Mouse (Mus musculus): ENCODE data around the gene Thumpd3. TPM values are rescaled to one million over a fixed set of nuclear protein-coding genes. Genes with fewer than 3 reads are reported as not detected.

Thumpd3 gene
- total RNA-seq (2021), result 10 to 100 TPM; 38.2 to 40.6 TPM
- long read RNA-seq, experiment 1, transcript Thumpd3-201 (10 exons, 2,163 nt), result major isoform, 19 of 22 reads
- long read RNA-seq, experiment 1, partial matches to known transcripts, result 1 of 22 reads
- long read RNA-seq, experiment 1, other reads (novel, unspliced or antisense), result 2 of 22 reads
- long read RNA-seq, experiment 2, transcript Thumpd3-201 (10 exons, 2,163 nt), result major isoform, 25 of 39 reads
- long read RNA-seq, experiment 2, partial matches to known transcripts, result 4 of 39 reads
- long read RNA-seq, experiment 2, other reads (novel, unspliced or antisense), result 8 of 39 reads

DNA sequence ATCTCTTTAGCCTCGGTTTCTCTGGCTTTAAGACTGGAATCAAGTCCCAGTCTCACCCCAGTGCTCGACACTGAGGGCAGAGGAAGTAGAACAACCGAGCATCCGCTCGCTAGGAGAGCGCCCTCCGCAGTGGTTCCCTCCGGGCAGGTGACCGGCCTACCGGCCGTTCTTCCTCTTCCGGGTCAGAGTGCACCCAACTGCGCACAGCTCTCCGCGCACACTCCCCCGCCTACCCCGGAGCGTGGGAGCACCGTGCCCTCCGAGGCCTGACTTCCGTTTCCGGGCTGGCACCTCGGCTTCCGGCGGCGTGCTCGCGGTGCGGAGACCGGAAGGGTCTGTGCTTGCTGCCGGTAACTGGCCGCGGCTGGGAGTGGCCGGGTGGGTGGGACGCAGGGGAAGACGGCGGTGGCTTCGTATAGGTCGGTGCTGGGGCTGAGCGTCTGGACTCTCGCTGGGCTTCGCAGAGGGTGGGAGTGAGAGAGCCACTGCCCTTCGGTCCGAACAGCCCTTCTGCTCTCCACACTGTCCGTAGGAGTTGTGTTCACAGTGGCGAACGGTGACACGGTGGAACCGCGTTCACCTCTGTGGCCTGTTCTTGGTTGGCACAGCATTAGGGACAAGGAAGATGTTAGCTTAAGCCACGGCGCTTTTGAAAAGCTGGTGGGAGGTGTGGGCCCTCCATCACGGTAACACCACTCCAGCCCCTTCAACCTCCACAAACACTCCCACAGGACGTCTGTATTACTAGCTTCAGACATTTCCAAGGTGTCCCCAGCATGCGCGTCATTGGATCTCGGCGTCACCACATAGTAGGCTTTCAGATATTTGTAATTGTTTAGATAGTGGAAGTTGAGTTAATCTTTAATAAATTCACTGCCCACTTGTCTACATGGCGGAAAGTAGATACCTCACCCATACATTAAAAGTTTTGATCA is at the start of gene Thumpd3:
TSS of gene Thumpd3 (plus strand) at position 185 of the 935 bp plus-strand sequence.
- peak within 1 kb of the TSS; percentile 97 for H3K4me3 ChIP-seq
- no peak; the same call in 1 of the 2 replicates for TF ChIP-seq CTCF (conservative IDR thresholded peaks at IDR 0.05)
- peak within 1 kb of the TSS; percentile 91 for H3K27ac ChIP-seq
- DNase-seq (ENCODE audit: low spot score in 2 of 2), result peak; percentile 96 to 98

DNA sequence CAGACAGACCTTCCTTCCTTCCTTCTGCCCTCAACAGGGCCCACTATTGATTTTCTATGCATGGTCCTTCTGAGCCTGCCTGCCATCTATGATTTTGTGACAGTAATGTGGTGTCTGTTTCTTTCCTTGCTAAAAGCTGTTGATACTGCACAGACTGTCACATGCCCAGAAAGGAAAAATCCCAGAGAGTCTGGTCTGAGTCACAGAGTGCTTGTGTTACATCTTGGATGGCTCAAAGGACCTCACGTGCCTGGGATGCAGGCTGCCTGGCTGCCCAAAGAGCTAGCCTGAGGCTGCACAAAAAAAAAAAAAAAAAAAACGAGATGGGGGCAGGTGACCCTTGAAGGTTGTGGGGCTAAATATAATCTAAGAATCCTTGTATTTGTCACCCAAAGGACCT is 46.8 kb upstream of the Thumpd3 start:
- H3K4me3 ChIP-seq, result no peak overlapping the region
- H3K27ac ChIP-seq, result peak overlapping the region; percentile 39; the same call in 1 of the 2 replicates
- DNase-seq (ENCODE audit: low spot score in 2 of 2), result no peak
- no peak for TF ChIP-seq CTCF (conservative IDR thresholded peaks at IDR 0.05)

DNA sequence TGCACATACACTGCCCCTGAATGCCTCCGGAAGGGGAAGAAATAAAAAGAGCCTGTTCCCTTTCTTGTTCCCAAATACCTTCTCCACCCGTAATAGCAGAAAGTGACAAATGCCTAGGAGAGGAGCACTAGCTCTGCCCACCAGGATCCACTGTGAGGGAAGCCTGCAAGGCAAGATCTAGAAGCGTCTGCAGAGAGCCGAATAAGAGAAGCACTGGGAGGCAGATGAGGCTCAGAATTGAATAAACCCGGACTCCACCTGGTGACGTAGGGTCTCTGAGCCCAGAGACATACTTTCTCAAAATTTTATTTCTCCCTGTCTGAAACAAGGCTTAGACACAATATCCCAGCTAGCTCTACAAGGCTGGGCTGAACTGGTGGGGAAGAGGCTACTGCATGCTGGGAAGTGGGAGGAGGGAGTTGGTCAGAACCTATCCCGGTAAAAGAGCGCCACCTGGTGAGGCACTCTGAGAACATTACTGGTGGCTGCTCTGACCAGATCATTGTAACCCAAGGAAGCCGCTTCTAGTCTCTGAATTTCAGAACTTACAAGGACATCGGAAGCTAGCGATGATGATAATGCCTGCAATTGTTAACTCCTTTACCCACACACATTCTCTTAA is 45.2 kb upstream of the Thumpd3 start:
- peak; percentile 92 to 94 for DNase-seq (ENCODE audit: low spot score in 2 of 2)
- Histone ChIP-seq H3K4me3 (peak overlapping the region; percentile 42; the same call in 1 of the 2 replicates), H3K27ac (peak overlapping the region; percentile 91)
- TF ChIP-seq CTCF (conservative IDR thresholded peaks at IDR 0.05), result peak; percentile 94

DNA sequence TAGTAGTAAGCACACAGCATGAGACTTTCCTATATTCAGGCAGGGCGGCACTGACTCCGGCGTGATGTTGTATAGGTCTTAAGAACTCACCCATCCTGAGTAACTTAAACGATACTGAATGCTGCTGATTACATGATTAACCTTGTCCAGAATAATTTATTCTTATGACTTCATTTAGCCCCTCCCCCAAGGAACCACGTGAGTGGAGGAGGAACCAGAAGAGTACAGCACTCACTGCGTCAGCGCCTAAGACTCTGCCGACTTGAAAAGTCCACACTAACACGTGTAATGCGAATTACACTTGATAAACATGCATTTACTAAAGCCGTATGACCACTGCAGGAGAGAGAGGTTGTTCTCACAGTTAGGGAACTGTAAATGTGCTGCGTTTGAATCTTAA is 44.3 kb upstream of the Thumpd3 start:
- no peak for TF ChIP-seq CTCF (conservative IDR thresholded peaks at IDR 0.05)
- Histone ChIP-seq H3K27ac (peak overlapping the region; percentile 91; the same call in 1 of the 2 replicates), H3K4me3 (no peak overlapping the region)
- DNase-seq (ENCODE audit: low spot score in 2 of 2), result no peak

DNA sequence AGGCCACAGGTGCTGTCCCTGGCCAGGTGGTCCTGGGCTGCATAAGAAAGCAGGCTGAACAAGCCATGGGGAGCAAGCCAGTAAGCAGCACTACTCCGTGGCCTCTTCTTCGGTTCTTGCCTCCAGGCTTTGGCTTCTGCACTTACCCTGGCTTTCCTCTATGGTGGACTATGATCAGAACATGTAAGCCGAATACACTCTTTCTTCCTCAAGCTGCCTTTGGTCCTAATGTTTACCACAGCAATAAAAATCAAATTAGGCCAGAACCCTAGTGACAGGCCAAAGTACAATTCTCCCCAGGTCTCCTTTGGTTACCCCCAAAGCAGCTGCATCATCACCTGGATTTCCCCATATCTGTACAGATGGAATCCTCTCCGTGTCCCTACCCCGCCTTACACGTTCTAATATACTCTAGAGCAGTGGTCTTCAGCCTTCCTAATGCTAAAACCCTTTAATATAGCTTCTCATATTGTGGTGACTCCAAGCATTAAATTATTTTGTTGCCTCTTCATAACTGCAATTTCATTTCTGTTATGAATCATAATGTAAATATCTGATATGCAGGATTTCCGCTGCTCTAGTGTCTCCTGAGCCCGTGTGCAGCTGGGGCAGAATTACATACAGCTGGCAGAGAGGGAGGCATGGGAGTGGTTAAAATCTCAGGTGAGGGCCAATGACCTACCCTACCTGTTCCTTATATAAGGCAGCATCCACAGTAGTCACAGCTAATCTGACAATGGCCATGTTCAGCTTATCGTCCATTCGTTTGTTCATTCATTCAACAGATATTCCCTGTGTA is 42.5 kb upstream of the Thumpd3 start:
- DNase-seq (ENCODE audit: low spot score in 2 of 2), result no peak
- no peak for TF ChIP-seq CTCF (conservative IDR thresholded peaks at IDR 0.05)
- H3K27ac ChIP-seq, result no peak overlapping the region
- no peak overlapping the region for H3K4me3 ChIP-seq

DNA sequence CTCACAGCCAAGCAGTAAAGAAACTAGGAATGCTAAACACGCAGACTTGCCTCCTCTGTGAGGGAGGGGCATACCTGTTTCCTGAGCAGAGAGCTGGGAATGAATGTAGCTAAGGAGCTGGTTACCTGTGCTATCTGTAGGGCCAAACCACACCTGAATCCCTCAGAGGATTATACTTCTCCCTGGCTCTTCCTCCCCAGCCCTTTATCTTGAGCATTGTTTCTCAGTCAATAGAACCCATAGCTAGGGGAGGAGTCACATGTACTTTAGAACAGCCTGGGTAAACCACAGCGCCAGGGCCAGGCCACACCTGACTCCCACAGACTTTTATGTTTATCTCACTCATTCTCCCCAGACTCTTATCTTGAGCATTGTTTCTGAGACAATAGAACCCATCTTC is 39.2 kb upstream of the Thumpd3 start:
- no peak for DNase-seq (ENCODE audit: low spot score in 2 of 2)
- TF ChIP-seq CTCF (conservative IDR thresholded peaks at IDR 0.05), result no peak
- no peak overlapping the region for H3K4me3 ChIP-seq
- H3K27ac ChIP-seq, result no peak overlapping the region

DNA sequence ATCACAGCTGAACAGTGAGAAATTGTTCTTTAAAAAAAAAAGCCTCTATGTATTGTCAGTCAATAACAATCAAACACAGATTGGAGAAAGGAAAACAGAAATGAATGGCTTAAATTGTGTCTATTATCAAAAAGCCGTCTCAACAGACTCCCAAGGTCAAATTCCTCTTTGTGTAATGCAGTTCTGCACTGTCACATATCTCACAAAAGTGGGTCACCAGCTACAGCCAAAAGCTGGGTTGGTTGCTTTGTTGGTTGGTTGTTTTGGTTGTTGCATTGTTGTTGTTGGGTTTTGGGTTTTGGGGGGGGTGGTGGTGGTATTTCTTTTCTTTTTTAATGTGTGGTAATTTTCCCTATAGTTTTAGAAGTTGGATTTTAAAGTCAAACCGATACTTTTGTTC is 34.1 kb upstream of the Thumpd3 start:
- no peak for TF ChIP-seq CTCF (conservative IDR thresholded peaks at IDR 0.05)
- no peak for DNase-seq (ENCODE audit: low spot score in 2 of 2)
- peak overlapping the region; percentile 79 for H3K27ac ChIP-seq
- no peak overlapping the region for H3K4me3 ChIP-seq

DNA sequence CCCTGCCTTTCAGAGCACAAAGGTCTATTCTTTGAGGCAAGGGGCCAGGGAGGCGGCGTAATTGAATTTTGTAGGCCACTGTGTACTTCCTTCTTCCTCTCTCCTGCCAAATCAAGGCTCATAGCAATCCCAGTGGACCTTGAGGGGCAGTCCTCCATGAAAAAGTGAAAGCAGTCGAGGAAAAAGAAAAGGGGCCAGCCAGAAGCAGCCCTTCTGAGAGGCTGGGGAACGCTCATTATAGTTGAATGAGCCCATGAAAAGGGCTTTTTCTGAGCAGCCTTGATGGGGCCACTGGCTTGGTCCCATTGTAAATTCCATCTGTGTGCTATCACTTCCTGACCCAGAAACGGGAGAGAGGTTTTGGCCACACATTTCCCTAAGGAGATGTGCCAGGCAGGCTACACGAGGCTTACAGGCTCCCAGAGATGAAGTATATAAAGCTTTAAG is 33.5 kb upstream of the Thumpd3 start:
- Histone ChIP-seq H3K4me3 (no peak overlapping the region), H3K27ac (peak overlapping the region; percentile 84)
- peak; percentile 44 to 79 for DNase-seq (ENCODE audit: low spot score in 2 of 2)
- no peak for TF ChIP-seq CTCF (conservative IDR thresholded peaks at IDR 0.05)

DNA sequence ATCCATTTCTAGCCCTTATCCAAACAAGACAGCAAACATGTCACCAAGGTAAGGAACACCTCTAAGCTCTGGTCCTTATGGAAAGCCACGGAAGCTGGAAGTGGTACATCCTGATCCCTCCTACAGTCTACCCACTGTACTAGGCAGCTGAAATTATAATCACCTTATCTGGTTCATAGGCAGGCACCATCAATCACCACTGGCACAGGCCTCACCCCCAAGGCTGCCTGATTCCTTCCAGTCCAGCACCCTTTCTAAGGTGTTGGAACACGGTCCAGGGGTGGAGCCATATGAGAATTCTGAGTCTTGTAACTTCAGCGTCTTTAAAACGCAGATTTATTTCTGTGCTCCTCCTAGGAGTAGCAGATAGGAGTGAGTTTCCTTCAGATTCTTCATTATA is 32.5 kb upstream of the Thumpd3 start:
- Histone ChIP-seq H3K4me3 (no peak overlapping the region), H3K27ac (peak overlapping the region; percentile 84)
- no peak for TF ChIP-seq CTCF (conservative IDR thresholded peaks at IDR 0.05)
- DNase-seq (ENCODE audit: low spot score in 2 of 2), result no peak

DNA sequence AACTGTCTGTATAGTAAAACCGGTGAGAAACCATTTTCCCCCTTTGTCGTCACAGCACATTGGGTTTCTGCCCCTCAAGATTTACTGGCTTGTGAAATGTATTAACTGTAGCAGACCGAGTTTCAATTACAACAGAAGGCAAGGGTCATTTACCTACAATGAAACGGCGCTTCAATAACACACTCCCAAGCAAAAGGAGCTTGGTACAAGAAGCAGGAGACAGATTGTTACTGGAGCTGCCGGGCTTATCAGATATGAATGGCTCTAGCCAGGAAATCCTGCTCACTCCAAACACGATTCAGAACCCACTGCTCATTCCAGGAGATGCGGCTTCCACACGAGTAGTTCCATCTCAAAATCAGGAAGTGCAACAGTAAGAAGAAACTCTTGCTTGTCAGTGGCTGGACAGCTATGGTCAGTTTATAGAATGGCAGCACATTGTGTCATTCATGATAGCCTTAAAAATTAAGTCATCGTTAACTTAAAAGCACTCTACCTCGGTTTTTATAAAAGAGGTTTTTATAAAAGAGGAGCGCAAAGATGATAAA is 28.5 kb upstream of the Thumpd3 start:
- DNase-seq (ENCODE audit: low spot score in 2 of 2), result no peak
- Histone ChIP-seq H3K27ac (peak overlapping the region; percentile 48; the same call in 1 of the 2 replicates), H3K4me3 (no peak overlapping the region)
- no peak for TF ChIP-seq CTCF (conservative IDR thresholded peaks at IDR 0.05)

DNA sequence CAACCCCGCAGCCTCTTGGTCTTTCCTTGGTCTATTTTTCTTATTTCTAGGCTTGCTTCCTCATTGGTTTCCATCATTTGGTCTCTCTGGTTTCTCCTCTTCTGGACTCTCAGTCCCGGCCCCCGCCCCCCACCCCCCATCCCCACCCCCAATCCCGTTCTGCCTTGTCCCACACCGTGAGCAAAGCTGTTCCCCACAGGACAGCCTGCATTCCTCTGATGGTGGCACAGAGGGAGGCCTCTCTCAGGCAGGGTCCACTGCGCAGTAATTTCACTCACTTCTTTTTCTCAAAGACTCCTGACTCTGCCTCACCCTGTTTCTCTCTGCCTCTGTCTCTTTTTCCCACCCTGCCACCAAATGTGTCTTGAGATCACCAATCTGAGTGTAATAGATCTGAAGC is 27.9 kb upstream of the Thumpd3 start:
- Histone ChIP-seq H3K27ac (no peak overlapping the region), H3K4me3 (no peak overlapping the region)
- no peak for TF ChIP-seq CTCF (conservative IDR thresholded peaks at IDR 0.05)
- no peak for DNase-seq (ENCODE audit: low spot score in 2 of 2)

DNA sequence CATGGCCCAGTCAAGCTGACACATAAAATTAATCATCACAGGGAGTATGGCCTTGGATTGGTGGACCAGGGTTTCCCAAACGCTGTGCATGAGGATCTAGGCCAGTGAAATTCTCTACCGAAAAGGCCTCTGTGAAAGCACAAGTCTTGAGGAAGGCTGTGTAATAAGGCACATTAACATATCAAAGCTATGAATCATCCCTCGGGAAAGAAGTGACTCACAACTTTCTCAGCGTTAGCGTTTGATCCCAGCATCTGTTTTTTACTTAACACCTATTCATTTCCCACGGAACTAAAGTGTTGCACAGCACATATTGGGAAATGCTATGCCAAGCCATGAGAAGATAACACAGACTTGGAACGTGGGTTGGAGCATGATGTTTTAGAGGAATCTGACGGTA is 21.2 kb upstream of the Thumpd3 start:
- TF ChIP-seq CTCF (conservative IDR thresholded peaks at IDR 0.05), result no peak
- H3K4me3 ChIP-seq, result no peak overlapping the region
- peak in 1 of 2 experiments; percentile 73 for DNase-seq (ENCODE audit: low spot score in 2 of 2)
- H3K27ac ChIP-seq, result peak overlapping the region; percentile 66

All from layer of hippocampus, adult 2 months (tissue).